Mouse (Mus musculus): Measurements from ENCODE around the gene Snap29. TPM values are rescaled to one million over a fixed set of nuclear protein-coding genes. Genes with fewer than 3 reads are reported as not detected.
A peak's percentile ranks its signal among the peaks of the same experiment; 100 is the strongest.

Gene Snap29
- polyA plus RNA-seq (2016; fragmentation: Nextera tagmentation; extraction: Ambion mirVana) = 19.8 and 20.4 TPM in 2 replicates

DNA sequence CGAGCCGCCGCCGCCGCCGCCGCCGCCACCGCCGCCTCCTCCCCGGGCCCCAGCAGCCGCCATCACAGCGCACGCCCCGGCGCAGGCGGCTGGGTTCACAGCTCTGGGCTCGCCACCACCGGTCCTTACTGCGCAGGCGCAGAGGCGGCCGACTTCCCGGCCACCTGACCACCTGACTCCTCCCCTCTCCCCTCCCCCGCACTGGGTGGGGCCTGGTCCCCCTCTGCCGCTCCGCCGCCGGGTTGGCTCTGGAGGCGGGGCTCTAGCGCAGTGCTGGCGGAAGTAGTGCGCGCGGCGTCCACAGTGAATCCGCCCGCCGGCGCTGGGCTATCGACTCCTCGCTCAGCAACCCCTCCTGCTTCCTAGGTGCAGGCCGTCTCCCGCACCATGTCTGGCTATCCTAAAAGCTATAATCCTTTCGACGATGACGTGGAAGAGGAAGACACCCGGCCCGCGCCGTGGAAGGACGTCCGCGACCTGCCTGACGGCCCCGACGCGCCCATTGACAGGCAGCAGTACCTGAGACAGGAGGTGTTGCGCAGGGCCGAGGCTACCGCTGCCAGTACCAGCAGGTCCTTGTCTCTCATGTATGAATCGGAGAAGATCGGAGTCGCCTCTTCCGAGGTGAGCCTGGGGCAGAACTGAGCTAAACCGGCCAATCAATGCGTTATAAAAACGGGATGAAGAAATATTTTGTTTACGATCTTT lies at the start of gene Snap29, which contains the start of gene Pi4ka:
Snap29 (plus strand) TSS at position 251 of the 708 bp plus-strand sequence.
Pi4ka (minus strand) TSS at position 579 of the 708 bp plus-strand sequence.
- peak within 1 kb of the TSS; percentile 79 for H3K4me3 ChIP-seq
- peaks cover 19% of the 10 kb centered on the region for H3K4me1 ChIP-seq
- peak; percentile 98 for ATAC-seq (ENCODE audit: low FRiP score)
- no peaks in the 10 kb centered on the region for H3K27me3 ChIP-seq
- WGBS = under 1% methylated on average over 61 of the region's 69 CpGs
- H3K9me3 ChIP-seq (replicated peaks) = no peaks in the 10 kb centered on the region
- H3K4me2 ChIP-seq (replicated peaks) = peak within 1 kb of the TSS; percentile 69
- H3K27ac ChIP-seq = peak within 1 kb of the TSS; percentile 88
- peaks cover 9% of the 10 kb centered on the region; the same call in 1 of the 2 replicates for H3K36me3 ChIP-seq
- H3K9ac ChIP-seq = peak within 1 kb of the TSS; percentile 84

DNA sequence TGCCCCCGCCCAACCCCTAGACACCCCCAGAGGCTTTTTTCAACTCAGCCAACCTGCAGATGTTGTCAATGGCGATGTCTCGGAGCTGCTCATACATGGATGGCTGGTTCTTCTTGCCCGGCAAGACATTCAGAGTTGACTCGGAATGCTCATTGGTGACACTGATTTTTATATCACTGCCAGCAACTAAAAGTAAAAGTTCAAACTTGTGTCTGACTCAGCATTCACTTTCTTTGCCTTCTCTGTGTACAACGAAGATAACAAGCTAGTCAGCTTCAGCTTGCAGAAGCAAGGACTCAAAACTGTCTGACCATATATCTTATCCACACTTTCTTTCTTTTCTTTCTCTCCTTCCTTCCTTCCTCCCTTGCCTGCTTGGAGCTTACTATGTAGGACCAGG lies 49.8 kb upstream of the Snap29 start:
- H3K9me3 ChIP-seq (replicated peaks) = no peaks in the 10 kb centered on the region
- peaks cover 70% of the 10 kb centered on the region for H3K36me3 ChIP-seq
- no peak overlapping the region for H3K27ac ChIP-seq
- WGBS = 88% methylated on average over 6 of the region's 6 CpGs
- ATAC-seq (ENCODE audit: low FRiP score) = no peak
- no peaks in the 10 kb centered on the region for H3K27me3 ChIP-seq
- H3K4me1 ChIP-seq = no peaks in the 10 kb centered on the region
- no peak overlapping the region for H3K4me2 ChIP-seq (replicated peaks)
- no peak overlapping the region for H3K4me3 ChIP-seq
- H3K9ac ChIP-seq = no peak overlapping the region

- no peaks in the 10 kb centered on the region for H3K27me3 ChIP-seq
Observed at GRCm38 (mm10) chr16:17358787-17359186, 47.0 kb upstream of the Snap29 start.

DNA sequence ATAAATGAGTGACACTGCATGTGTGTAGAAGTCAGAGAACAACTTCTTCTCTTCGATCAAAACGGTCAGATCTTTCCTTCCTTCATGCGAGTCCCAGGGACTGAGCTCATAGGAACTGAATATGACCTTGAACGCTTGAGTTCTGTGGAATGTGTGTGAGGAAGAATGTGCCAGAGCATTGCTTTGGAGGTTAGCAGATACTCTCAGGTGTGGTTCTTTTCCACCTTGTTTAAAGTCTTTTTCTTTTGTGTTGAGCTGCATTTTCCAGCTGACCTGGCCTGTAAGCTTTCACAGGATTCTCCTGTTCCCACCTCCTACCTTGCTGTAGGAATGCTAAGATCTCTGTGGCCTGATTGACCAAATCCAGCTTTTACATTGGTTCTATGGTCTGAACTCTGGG lies 23.5 kb upstream of the Snap29 start:
- no peaks in the 10 kb centered on the region for H3K27me3 ChIP-seq
- H3K4me1 ChIP-seq = no peaks in the 10 kb centered on the region
- H3K36me3 ChIP-seq = peaks cover 37% of the 10 kb centered on the region
- no peak overlapping the region for H3K9ac ChIP-seq
- no peak overlapping the region for H3K4me3 ChIP-seq
- no peak overlapping the region for H3K4me2 ChIP-seq (replicated peaks)
- 94% methylated on average over 4 of the region's 4 CpGs for WGBS
- H3K9me3 ChIP-seq (replicated peaks) = no peaks in the 10 kb centered on the region
- no peak for ATAC-seq (ENCODE audit: low FRiP score)
- no peak overlapping the region for H3K27ac ChIP-seq

More at GRCm38 (mm10) chr16:17358787-17359186, 47.0 kb upstream of the Snap29 start:
- ATAC-seq (ENCODE audit: low FRiP score) = no peak
- Histone ChIP-seq H3K9me3 (replicated peaks) (no peaks in the 10 kb centered on the region), H3K4me3 (no peak overlapping the region), H3K9ac (no peak overlapping the region), H3K27ac (no peak overlapping the region), H3K4me2 (replicated peaks) (no peak overlapping the region), H3K4me1 (no peaks in the 10 kb centered on the region), H3K36me3 (peaks cover 58% of the 10 kb centered on the region)
- WGBS = 98% methylated on average over 4 of the region's 4 CpGs

DNA sequence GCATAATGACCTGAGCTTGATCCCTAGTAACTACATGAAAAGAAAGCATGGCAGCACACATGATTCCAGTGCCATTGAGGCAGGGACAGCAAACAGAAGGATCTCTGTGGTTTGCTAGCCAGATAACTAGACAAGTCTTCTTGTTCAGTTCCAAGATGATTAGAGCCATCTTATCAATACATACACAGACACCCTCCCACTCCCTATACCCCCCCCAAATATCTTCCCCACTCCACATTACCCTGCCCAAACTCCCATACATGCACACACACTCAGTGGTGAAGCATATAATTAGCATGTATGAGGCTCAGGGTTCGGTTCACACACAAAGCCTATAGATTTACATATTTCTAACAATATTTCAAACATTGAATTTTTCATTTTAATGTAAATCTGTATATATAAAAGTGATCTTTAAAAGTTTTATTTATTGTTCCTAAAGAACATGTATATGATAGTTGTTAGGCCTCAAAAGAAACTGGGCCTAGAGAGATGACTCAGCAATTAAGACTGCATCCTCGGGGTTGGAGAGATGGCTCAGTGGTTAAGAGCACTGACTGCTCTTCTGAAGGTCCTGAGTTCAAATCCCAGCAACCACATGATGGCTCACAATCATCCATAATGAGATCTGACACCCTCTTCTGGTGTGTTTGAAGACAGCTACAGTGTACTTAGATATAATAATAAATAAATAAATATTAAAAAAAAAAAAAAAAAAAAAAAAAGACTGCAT lies 22.0 kb upstream of the Snap29 start:
- no peaks in the 10 kb centered on the region for H3K27me3 ChIP-seq
- H3K36me3 ChIP-seq = peaks cover 31% of the 10 kb centered on the region
- no peak overlapping the region for H3K27ac ChIP-seq
- H3K4me2 ChIP-seq (replicated peaks) = no peak overlapping the region
- H3K4me3 ChIP-seq = no peak overlapping the region
- no peak for ATAC-seq (ENCODE audit: low FRiP score)
- no peak overlapping the region for H3K9ac ChIP-seq
- 90% methylated on average over 2 of the region's 2 CpGs for WGBS
- H3K9me3 ChIP-seq (replicated peaks) = no peaks in the 10 kb centered on the region
- H3K4me1 ChIP-seq = no peaks in the 10 kb centered on the region

GRCm38 (mm10) chr16:17392784-17393183 lies 13.0 kb upstream of the Snap29 start:
- no peak for ATAC-seq (ENCODE audit: low FRiP score)
- Histone ChIP-seq H3K27ac (no peak overlapping the region), H3K4me2 (replicated peaks) (no peak overlapping the region), H3K4me1 (no peaks in the 10 kb centered on the region), H3K9ac (no peak overlapping the region), H3K4me3 (no peak overlapping the region), H3K36me3 (peaks cover 4% of the 10 kb centered on the region), H3K27me3 (no peaks in the 10 kb centered on the region), H3K9me3 (replicated peaks) (no peaks in the 10 kb centered on the region)
- 80% methylated on average over 4 of the region's 4 CpGs for WGBS

DNA sequence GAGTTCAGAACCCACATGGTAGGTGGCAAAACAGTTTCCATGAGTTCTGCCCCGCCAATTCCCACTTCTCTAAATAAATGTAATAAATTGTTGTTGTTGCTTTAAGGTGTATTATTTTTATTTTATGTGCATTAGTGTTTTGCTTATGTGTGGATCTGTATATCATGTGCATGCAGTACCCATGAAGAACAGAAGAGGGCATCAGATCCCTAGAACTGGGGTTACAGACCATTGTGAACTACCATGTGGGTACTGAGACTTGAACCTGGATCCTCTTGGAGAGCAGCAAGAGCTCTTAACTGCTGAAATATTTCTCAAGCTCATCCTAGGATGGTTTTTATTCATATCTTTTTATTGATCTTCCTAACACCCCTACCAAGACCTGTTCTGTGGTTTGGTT lies 2.9 kb upstream of the Snap29 start:
- H3K4me2 ChIP-seq (replicated peaks) = no peak overlapping the region
- WGBS = 48% methylated on average over 1 of the region's 1 CpGs
- no peak for ATAC-seq (ENCODE audit: low FRiP score)
- H3K27me3 ChIP-seq = no peaks in the 10 kb centered on the region
- H3K9ac ChIP-seq = no peak overlapping the region
- no peak overlapping the region for H3K27ac ChIP-seq
- H3K4me1 ChIP-seq = peaks cover 19% of the 10 kb centered on the region
- no peaks in the 10 kb centered on the region for H3K9me3 ChIP-seq (replicated peaks)
- H3K4me3 ChIP-seq = no peak overlapping the region
- H3K36me3 ChIP-seq = peaks cover 9% of the 10 kb centered on the region; the same call in 1 of the 2 replicates

DNA sequence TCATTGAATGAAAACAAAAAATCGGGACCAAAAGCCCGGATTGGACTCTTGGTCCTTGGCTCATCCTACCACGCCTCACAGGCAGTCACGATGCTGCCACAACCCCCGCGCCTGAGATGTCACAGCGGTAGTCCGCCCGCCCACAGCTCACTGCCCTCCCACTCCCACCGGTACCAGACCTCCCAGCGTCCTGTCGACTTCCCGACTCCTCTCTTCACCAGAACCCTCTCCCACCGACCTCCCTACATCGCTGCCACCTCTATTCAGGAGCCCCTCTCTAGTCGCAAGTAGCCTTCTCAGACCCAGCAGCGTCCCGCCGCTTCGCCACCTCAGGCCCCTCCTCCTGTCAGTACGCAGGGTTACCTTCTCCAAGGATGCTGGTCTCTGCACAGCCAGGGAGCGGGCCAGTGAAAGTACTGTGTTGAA lies 502 bp upstream of the Snap29 start:
- peaks cover 19% of the 10 kb centered on the region for H3K4me1 ChIP-seq
- peaks cover 9% of the 10 kb centered on the region; the same call in 1 of the 2 replicates for H3K36me3 ChIP-seq
- ATAC-seq (ENCODE audit: low FRiP score) = peak; percentile 90

GRCm38 (mm10) chr16:17406512-17407231 lies 886 bp downstream of the Snap29 start:
- Histone ChIP-seq H3K4me3 (peak overlapping the region; percentile 79), H3K27me3 (no peaks in the 10 kb centered on the region), H3K27ac (no peak overlapping the region), H3K36me3 (peaks cover 9% of the 10 kb centered on the region; the same call in 1 of the 2 replicates), H3K9me3 (replicated peaks) (no peaks in the 10 kb centered on the region), H3K9ac (peak overlapping the region; percentile 84), H3K4me2 (replicated peaks) (peak overlapping the region; percentile 69), H3K4me1 (peaks cover 19% of the 10 kb centered on the region)
- no peak for ATAC-seq (ENCODE audit: low FRiP score)
- WGBS = 38% methylated on average over 9 of the region's 9 CpGs

More for the DNA sequence above, 502 bp upstream of the Snap29 start:
- under 1% methylated on average over 22 of the region's 22 CpGs for WGBS
- Histone ChIP-seq H3K9ac (peak overlapping the region; percentile 84), H3K4me3 (peak overlapping the region; percentile 79), H3K27ac (peak overlapping the region; percentile 88), H3K9me3 (replicated peaks) (no peaks in the 10 kb centered on the region), H3K27me3 (no peaks in the 10 kb centered on the region), H3K4me2 (replicated peaks) (peak overlapping the region; percentile 69)

DNA sequence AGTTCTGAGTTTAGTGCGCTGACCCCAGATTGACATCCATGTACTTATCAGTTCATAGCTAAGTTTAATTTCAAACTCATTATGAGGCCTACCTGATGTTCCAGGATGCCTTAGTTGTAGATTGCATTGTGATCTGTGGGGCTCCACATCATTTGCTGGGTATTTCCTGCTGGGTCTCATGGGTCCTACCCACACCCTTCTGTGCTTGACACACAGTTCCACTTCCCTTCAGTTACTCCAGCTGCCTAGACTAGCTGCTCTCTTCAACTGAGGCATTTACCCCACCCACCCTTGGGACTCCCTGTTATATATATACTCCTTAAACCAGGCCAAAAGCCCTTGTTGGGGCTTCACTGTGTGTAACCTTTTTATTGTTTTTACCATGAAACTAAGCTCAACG lies 3.3 kb downstream of the Snap29 start:
- peaks cover 15% of the 10 kb centered on the region for H3K4me1 ChIP-seq
- no peak overlapping the region for H3K9ac ChIP-seq
- no peak overlapping the region for H3K4me2 ChIP-seq (replicated peaks)
- no peak overlapping the region for H3K4me3 ChIP-seq
- 92% methylated on average over 2 of the region's 2 CpGs for WGBS
- no peaks in the 10 kb centered on the region for H3K36me3 ChIP-seq
- ATAC-seq (ENCODE audit: low FRiP score) = no peak
- no peaks in the 10 kb centered on the region for H3K27me3 ChIP-seq
- H3K9me3 ChIP-seq (replicated peaks) = no peaks in the 10 kb centered on the region
- H3K27ac ChIP-seq = no peak overlapping the region

- no peaks in the 10 kb centered on the region for H3K9me3 ChIP-seq (replicated peaks)
- no peaks in the 10 kb centered on the region for H3K27me3 ChIP-seq
- WGBS = 76% methylated on average over 4 of the region's 4 CpGs
- no peak overlapping the region for H3K4me3 ChIP-seq
- no peak overlapping the region for H3K27ac ChIP-seq
- H3K4me1 ChIP-seq = peaks cover 7% of the 10 kb centered on the region
- H3K9ac ChIP-seq = no peak overlapping the region
- H3K36me3 ChIP-seq = no peaks in the 10 kb centered on the region
- no peak for ATAC-seq (ENCODE audit: low FRiP score)
- H3K4me2 ChIP-seq (replicated peaks) = no peak overlapping the region
Observed at GRCm38 (mm10) chr16:17410209-17410608, 4.4 kb downstream of the Snap29 start.

DNA sequence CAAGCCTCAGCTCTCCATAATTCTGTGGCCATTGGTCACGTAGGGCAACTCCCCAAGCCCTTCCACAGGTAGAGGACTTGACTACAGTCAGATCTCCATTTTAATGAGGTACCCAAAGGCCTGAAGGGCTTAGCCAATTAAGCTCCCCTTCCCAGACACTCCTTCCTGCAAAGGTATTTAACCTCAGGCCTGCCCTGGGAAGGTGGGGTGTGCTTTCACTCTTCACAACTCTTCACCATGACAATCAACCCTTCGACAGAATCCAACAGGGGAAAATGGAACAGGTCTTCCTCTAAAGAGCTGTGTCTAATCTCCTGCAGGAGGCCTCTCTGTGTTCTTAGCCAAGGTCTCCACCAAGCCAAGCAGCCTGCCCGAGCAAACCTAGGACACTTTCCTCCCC lies 17.2 kb downstream of the Snap29 start:
- Histone ChIP-seq H3K4me2 (replicated peaks) (no peak overlapping the region), H3K36me3 (peaks cover 56% of the 10 kb centered on the region), H3K27me3 (no peaks in the 10 kb centered on the region), H3K4me3 (no peak overlapping the region), H3K9ac (no peak overlapping the region), H3K27ac (no peak overlapping the region), H3K4me1 (no peaks in the 10 kb centered on the region), H3K9me3 (replicated peaks) (no peaks in the 10 kb centered on the region)
- no peak for ATAC-seq (ENCODE audit: low FRiP score)
- 81% methylated on average over 3 of the region's 3 CpGs for WGBS
